Mouse (Mus musculus) brain, embryonic 14.5 days (tissue): ENCODE results near the gene Mertk.

ENCODE experiments used
- CTCF ChIP-seq: fragments of 200-500 bp; IDR thresholded peaks from 2 replicates; pipeline ENCODE4 v1.5.1; 2012; ENCODE audit warnings: inconsistent platforms, mild to moderate bottlenecking, moderate library complexity, borderline replicate concordance; ENCODE audit not compliant: insufficient read depth, insufficient read length; ENCODE audit errors: extremely low read depth
- POLR2A ChIP-seq: fragments of 200-500 bp; IDR thresholded peaks from 2 replicates; pipeline ENCODE4 v1.6.1; 2012; ENCODE audit warnings: mild to moderate bottlenecking, inconsistent platforms, borderline replicate concordance; ENCODE audit not compliant: poor library complexity, insufficient read depth, insufficient read length, severe bottlenecking; ENCODE audit errors: extremely low read depth

- peak; percentile 51; the same call in 1 of the 2 replicates for TF ChIP-seq POLR2A
- no peak for TF ChIP-seq CTCF
Measured at GRCm38 (mm10) chr2:128686921-128687557, 11.7 kb upstream of the Mertk start, which contains the start of gene Anapc1.
